Mouse (Mus musculus): ENCODE measurements around the gene Nup50. TPM values are rescaled to one million over a fixed set of nuclear protein-coding genes. Genes with fewer than 3 reads are reported as not detected.
"Not testable (repeated sequence)": the region's sequence is repeated elsewhere in the genome, so short reads cannot be mapped to it uniquely, and the experiment has no call there.

Gene Nup50
- 53.8 and 54.8 TPM in 2 replicates for polyA plus RNA-seq (2016; fragmentation: Nextera tagmentation; extraction: Ambion mirVana)

DNA sequence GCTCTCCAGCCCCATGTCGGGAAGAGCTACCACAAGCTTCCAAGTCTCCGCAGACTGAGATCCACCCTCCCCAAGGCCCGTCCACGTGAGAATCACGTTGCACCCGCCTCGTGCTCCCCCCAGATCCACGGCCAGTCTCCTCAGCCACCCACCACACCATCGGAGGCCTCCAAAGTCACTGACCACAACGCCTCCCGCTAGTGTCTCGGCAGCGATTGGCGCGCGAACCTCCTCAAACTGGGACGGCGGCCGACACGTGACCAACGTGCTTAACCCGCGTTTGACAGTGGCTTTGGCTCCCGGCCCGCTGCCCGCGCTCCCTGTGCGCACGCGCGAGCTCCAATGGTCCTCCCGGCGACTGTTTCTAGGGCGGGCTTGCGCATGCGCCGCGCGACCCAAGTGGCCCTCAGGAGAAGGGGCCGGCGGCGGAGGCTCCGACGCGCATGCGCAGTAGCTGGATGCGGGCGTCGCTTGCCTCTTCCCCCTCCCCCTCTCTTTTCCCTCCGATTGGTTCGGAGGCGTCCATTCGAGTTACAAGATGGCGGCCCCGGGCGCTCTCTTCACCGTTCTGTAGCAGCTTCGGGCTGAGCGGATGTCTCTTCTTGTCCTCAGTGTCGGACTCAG is at the start of gene Nup50:
TSS of gene Nup50 (plus strand) at position 528 of the 624 bp plus-strand sequence.
- peaks cover 7% of the 10 kb centered on the region for H3K36me3 ChIP-seq
- peak; percentile 84 for ATAC-seq (ENCODE audit: insufficient number of reproducible peaks, insufficient read depth, low FRiP score, low TSS enrichment)
- no peaks in the 10 kb centered on the region for H3K27me3 ChIP-seq
- peak within 1 kb of the TSS; percentile 93 for H3K27ac ChIP-seq
- H3K4me2 ChIP-seq (replicated peaks), result peak within 1 kb of the TSS; percentile 79
- H3K9ac ChIP-seq, result peak within 1 kb of the TSS; percentile 96
- no peaks in the 10 kb centered on the region for H3K9me3 ChIP-seq
- H3K4me3 ChIP-seq, result peak within 1 kb of the TSS; percentile 90
- H3K4me1 ChIP-seq, result peaks cover 25% of the 10 kb centered on the region; the same call in 1 of the 2 replicates
- under 1% methylated on average over 60 of the region's 60 CpGs for WGBS

DNA sequence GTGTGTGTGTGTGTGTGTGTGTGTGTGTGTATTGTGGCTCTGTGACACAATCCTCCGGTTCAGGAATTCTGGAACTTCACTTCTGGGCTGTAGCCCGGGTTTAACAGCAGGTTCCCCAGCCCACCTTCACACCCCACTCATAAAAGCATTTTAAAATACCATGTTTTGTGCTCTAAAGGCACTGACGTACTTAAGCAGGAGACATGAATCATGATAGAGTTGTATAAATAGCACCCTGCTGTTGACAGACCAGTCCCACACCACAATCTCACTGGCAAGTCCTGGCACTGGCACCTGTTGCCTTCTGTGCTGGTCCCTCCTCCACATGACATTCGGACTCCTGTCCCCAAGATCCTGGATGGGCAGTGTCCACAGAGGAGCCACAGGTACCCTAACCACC is 49.3 kb upstream of the Nup50 start:
- Histone ChIP-seq H3K9ac (no peak overlapping the region), H3K27ac (no peak overlapping the region), H3K4me2 (replicated peaks) (no peak overlapping the region), H3K4me3 (no peak overlapping the region), H3K4me1 (no peaks in the 10 kb centered on the region), H3K27me3 (no peaks in the 10 kb centered on the region), H3K9me3 (no peaks in the 10 kb centered on the region), H3K36me3 (no peaks in the 10 kb centered on the region)
- 77% methylated on average over 4 of the region's 4 CpGs for WGBS
- ATAC-seq (ENCODE audit: insufficient number of reproducible peaks, insufficient read depth, low FRiP score, low TSS enrichment), result no peak

DNA sequence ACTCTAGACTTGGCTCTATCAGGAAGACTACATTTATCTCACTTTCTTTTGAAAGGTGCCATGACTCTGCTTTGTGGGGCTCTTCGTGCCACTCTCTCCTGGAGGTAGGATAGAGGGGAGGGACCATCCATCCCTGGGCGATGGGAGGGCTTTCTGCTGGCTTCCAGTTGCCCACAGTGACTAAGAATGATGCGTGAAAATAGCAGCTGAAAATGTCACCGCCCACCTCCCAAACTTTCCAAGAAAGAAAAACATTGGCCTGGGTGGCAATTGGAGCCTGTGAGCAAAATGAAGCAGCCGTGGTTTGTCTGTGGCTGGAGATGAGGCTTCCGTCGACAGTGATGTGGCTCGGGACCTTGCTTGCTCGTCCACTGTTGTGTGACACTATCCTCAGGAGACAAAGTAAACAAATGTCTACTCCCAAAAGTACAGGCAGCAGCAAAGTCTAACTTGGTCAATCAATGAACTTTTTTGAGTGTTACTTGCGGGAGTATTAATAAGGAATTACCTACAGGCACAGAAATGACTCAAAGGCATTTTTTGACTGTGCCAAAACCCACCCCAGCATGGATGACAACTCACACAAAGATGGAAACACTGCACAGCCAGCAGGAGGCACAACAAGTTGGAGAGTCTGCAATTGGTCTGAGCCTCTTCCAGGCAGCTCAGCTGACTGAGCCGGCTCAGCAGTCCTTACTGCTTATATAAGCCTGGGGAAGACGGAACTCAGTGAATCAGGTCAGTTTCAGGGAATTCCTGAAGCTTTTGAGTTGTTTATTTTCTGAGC is 46.0 kb upstream of the Nup50 start:
- H3K9me3 ChIP-seq, result no peaks in the 10 kb centered on the region
- no peak overlapping the region for H3K9ac ChIP-seq
- H3K27me3 ChIP-seq, result no peaks in the 10 kb centered on the region
- no peaks in the 10 kb centered on the region for H3K36me3 ChIP-seq
- no peak overlapping the region for H3K27ac ChIP-seq
- H3K4me2 ChIP-seq (replicated peaks), result no peak overlapping the region
- no peak for ATAC-seq (ENCODE audit: insufficient number of reproducible peaks, insufficient read depth, low FRiP score, low TSS enrichment)
- H3K4me1 ChIP-seq, result 0 out of 2 replicates have a peak, but pooled peaks cover 5% of the 10 kb centered on the region
- H3K4me3 ChIP-seq, result no peak overlapping the region
- 82% methylated on average over 12 of the region's 12 CpGs for WGBS

DNA sequence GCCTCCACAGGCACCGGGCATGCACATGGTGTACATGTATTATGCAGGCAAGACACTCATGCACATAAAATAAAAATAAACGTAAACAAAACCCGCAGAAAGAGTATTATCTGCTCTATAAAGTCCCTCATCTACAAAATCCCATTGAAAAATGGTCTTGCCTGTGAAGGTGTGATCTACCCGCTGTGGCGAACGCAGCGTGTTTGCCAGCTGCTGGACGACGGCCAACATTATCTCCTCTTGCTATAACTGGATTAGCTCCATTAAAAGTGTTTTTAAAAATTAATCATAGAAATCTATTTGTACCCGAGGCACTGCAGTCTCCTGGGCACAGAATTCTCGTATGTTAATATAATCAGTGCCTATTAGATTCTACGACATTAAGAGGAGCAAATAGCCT is 35.1 kb upstream of the Nup50 start:
- Histone ChIP-seq H3K27ac (no peak overlapping the region), H3K9me3 (no peaks in the 10 kb centered on the region), H3K27me3 (no peaks in the 10 kb centered on the region), H3K4me3 (no peak overlapping the region), H3K4me1 (0 out of 2 replicates have a peak, but pooled peaks cover 2% of the 10 kb centered on the region), H3K36me3 (no peaks in the 10 kb centered on the region), H3K4me2 (replicated peaks) (no peak overlapping the region), H3K9ac (no peak overlapping the region)
- 82% methylated on average over 12 of the region's 12 CpGs for WGBS
- ATAC-seq (ENCODE audit: insufficient number of reproducible peaks, insufficient read depth, low FRiP score, low TSS enrichment), result no peak

DNA sequence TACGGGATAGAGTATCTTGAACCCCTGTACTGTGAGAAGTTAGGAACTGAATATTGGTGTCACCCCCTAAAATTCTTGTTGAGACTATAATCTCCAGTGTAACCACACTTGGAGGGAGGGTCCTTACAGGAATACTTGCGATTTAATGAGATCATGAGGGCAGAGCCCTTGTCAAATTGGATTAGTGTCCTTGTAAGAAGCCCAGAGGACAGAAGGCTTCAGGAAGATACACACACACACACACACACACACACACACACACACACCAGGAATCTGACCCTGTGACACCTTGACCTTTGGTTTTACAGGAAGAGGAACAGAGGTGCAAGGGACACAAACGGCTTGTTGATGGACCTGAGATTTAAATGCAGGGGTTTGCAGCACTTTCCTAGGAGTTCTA is 32.0 kb upstream of the Nup50 start:
- Histone ChIP-seq H3K36me3 (no peaks in the 10 kb centered on the region), H3K27ac (no peak overlapping the region), H3K4me1 (0 out of 2 replicates have a peak, but pooled peaks cover 2% of the 10 kb centered on the region), H3K4me3 (no peak overlapping the region), H3K9me3 (no peaks in the 10 kb centered on the region), H3K4me2 (replicated peaks) (no peak overlapping the region), H3K9ac (no peak overlapping the region), H3K27me3 (no peaks in the 10 kb centered on the region)
- ATAC-seq (ENCODE audit: insufficient number of reproducible peaks, insufficient read depth, low FRiP score, low TSS enrichment), result no peak
- 45% methylated on average over 3 of the region's 3 CpGs for WGBS

DNA sequence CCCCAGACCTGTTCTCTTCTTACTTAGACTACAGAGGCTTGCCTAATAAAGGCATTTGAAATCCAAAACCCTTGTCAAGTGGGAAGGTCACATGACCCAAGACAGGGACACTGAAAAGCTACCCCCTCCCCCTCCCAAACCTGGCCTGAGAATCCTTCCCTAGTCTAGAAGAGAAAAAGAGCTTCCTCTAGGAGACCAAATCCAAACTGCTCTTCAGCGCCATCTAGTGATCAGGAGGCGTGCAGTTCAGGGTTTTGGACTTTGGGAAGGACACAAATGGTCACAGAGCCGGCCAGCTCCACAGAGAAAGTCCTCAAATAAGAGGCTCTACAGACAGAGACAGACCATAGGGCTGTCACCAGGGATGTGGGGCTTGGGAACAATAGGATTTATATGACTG is 31.6 kb upstream of the Nup50 start:
- ATAC-seq (ENCODE audit: insufficient number of reproducible peaks, insufficient read depth, low FRiP score, low TSS enrichment), result no peak
- 6% methylated on average over 3 of the region's 3 CpGs for WGBS

DNA sequence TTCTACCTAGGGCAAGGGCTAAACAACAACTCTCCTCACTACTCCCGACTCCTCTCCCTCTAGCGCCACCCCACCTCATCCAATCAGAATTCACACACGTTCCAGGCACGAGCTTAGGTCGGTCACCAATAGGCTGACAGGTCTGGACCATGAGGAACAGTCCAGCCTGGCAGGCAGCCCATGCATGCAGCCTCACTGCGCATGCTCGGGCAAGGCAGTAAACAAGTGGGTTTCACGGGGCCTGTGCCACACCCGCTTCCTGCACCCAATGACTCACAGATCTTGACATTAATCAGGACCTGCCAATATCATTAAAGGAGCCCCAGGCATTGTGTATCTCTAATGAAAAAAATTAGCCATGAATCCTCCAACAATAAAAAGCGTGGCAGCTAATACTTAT is 27.0 kb upstream of the Nup50 start:
- not testable (repeated sequence) for ATAC-seq (ENCODE audit: insufficient number of reproducible peaks, insufficient read depth, low FRiP score, low TSS enrichment)

More for the DNA sequence above, 31.6 kb upstream of the Nup50 start:
- Histone ChIP-seq H3K36me3 (no peaks in the 10 kb centered on the region), H3K9me3 (no peaks in the 10 kb centered on the region), H3K4me3 (no peak overlapping the region), H3K4me2 (replicated peaks) (no peak overlapping the region), H3K27me3 (no peaks in the 10 kb centered on the region), H3K9ac (no peak overlapping the region), H3K4me1 (0 out of 2 replicates have a peak, but pooled peaks cover 2% of the 10 kb centered on the region), H3K27ac (no peak overlapping the region)

DNA sequence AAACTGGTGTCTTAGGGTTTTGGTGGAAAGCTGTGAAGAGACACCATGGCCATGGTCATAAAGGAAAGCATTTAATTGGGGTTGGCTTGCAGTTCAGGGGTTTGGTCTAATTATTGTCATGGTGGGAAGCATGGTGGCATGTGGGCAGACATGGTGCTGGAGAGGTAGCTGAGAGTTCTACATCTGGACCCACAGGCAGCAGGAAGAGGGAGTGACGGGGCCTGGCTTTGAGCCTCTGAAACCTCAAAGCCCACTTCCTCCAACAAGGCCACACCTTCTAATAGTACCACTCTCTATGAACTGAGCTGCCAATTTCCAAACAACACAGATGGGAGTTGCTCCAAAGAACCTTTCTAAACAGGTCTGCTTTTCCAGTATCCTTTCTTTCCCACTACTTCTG is 26.5 kb upstream of the Nup50 start:
- 76% methylated on average over 1 of the region's 1 CpGs for WGBS
- no peak overlapping the region for H3K27ac ChIP-seq
- H3K4me2 ChIP-seq (replicated peaks), result no peak overlapping the region
- no peaks in the 10 kb centered on the region for H3K9me3 ChIP-seq
- no peak for ATAC-seq (ENCODE audit: insufficient number of reproducible peaks, insufficient read depth, low FRiP score, low TSS enrichment)
- no peaks in the 10 kb centered on the region for H3K27me3 ChIP-seq
- no peaks in the 10 kb centered on the region for H3K36me3 ChIP-seq
- no peak overlapping the region for H3K4me3 ChIP-seq
- H3K4me1 ChIP-seq, result 0 out of 2 replicates have a peak, but pooled peaks cover 4% of the 10 kb centered on the region
- no peak overlapping the region for H3K9ac ChIP-seq

More for the DNA sequence above, 27.0 kb upstream of the Nup50 start:
- H3K4me3 ChIP-seq; H3K36me3 ChIP-seq; H3K4me2 ChIP-seq (replicated peaks); H3K4me1 ChIP-seq; H3K27ac ChIP-seq; H3K9ac ChIP-seq; H3K27me3 ChIP-seq; H3K9me3 ChIP-seq: not testable (repeated sequence)
- 72% methylated on average over 10 of the region's 10 CpGs for WGBS

DNA sequence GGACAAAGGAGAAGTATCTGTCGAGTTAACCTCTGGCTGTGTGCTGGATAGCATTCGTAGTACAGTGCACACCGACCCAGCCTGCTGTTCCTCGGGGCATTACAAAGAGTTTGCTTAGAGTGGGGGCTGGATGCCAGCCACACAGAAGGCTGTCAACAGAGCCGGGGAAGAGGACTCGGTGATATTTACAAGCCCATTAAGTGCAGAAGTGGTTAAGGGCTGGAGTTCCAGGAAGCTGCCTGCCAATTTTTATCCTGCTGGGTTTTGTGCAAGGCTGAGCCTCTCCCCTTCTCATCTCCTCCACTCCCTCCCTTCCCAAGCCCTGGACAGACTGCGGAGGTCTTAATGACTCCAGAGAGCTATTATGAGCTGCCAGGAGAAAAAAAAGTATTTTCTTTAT is 25.1 kb upstream of the Nup50 start:
- no peak for ATAC-seq (ENCODE audit: insufficient number of reproducible peaks, insufficient read depth, low FRiP score, low TSS enrichment)

DNA sequence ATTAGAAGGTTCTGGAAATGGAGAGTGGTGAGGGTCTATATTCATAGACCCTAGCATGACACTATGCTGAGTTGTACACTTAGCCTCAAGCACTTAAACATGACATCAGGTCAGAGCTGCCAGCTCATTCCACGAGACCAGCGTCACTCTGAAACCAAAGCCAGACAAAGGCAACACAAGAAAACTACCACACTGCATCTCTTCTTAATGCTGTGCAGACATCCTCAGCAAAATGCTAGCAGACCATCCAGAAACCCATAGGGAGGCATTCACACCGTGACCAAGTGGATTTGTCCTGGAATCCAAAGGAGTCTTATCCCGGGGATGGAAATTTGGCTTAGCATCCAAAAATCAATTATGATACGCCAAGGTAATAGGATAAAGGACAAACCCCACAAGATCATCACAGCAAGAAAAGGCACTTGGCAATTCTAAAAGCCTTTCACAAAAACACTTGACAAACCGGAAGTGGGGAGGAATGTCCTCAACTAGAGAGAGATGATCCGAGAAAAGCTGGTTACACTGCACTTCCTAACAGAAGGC is 19.3 kb upstream of the Nup50 start:
- no peak overlapping the region for H3K27ac ChIP-seq
- no peaks in the 10 kb centered on the region for H3K36me3 ChIP-seq
- H3K9me3 ChIP-seq, result no peaks in the 10 kb centered on the region
- H3K27me3 ChIP-seq, result no peaks in the 10 kb centered on the region
- ATAC-seq (ENCODE audit: insufficient number of reproducible peaks, insufficient read depth, low FRiP score, low TSS enrichment), result no peak
- WGBS, result 58% methylated on average over 7 of the region's 7 CpGs
- H3K9ac ChIP-seq, result no peak overlapping the region
- H3K4me2 ChIP-seq (replicated peaks), result no peak overlapping the region
- H3K4me3 ChIP-seq, result no peak overlapping the region
- no peaks in the 10 kb centered on the region for H3K4me1 ChIP-seq

More for the DNA sequence above, 25.1 kb upstream of the Nup50 start:
- H3K9me3 ChIP-seq, result no peaks in the 10 kb centered on the region
- no peaks in the 10 kb centered on the region for H3K36me3 ChIP-seq
- H3K4me2 ChIP-seq (replicated peaks), result no peak overlapping the region
- H3K9ac ChIP-seq, result no peak overlapping the region
- no peaks in the 10 kb centered on the region for H3K27me3 ChIP-seq
- WGBS, result 43% methylated on average over 7 of the region's 7 CpGs
- H3K27ac ChIP-seq, result no peak overlapping the region
- H3K4me3 ChIP-seq, result no peak overlapping the region
- 0 out of 2 replicates have a peak, but pooled peaks cover 4% of the 10 kb centered on the region for H3K4me1 ChIP-seq

DNA sequence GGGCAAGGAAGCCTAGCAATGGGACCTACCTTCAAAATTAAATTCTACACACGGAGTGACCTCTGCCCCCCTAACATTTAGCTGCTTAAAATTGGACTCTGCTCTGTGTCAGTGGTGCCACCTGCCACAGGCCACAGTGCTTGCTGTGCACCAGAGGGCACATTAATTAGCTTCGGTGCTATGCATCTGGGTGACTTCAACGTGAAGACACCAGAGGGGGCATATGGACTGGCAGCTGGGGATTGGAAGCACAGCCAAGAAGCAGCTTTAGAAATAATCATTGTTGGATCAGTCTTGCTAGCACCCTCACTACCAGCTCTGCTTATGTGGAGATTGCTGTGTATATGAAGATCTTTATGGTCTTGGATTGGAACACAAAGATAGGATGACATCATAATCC is 10.0 kb upstream of the Nup50 start:
- no peak overlapping the region for H3K4me2 ChIP-seq (replicated peaks)
- ATAC-seq (ENCODE audit: insufficient number of reproducible peaks, insufficient read depth, low FRiP score, low TSS enrichment), result no peak
- no peaks in the 10 kb centered on the region for H3K9me3 ChIP-seq
- no peak overlapping the region for H3K4me3 ChIP-seq
- no peak overlapping the region for H3K9ac ChIP-seq
- WGBS, result 82% methylated on average over 3 of the region's 3 CpGs
- H3K27ac ChIP-seq, result no peak overlapping the region
- H3K36me3 ChIP-seq, result no peaks in the 10 kb centered on the region
- no peaks in the 10 kb centered on the region for H3K27me3 ChIP-seq
- no peaks in the 10 kb centered on the region for H3K4me1 ChIP-seq

DNA sequence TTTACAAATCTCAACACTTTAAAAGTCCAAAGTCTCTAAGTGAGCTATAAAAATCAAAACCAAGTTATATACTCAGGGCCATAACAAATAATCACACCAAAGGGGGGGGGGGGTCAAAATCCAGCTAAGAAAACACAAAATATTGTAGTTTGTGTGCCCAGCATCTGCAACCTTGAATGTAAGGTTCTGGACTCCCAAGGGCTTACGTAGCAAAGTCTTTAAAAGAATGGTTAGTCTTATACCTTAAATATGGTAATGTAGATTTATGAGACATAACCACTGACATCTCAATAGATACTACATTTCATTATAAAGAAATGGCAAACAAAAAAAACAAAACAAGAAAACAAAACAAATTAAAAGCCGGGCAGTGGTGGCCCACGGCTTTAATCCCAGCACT is 3.3 kb upstream of the Nup50 start, which contains the start of gene Gm29666:
TSS of gene Gm29666 (minus strand) at position 101 of the 400 bp plus-strand sequence.
- H3K27me3 ChIP-seq, result no peaks in the 10 kb centered on the region
- H3K4me1 ChIP-seq, result peaks cover 15% of the 10 kb centered on the region; the same call in 1 of the 2 replicates
- no peaks in the 10 kb centered on the region for H3K36me3 ChIP-seq
- no peak within 1 kb of the TSS for H3K27ac ChIP-seq
- no peak within 1 kb of the TSS for H3K4me3 ChIP-seq
- no peaks in the 10 kb centered on the region for H3K9me3 ChIP-seq
- 85% methylated on average over 3 of the region's 3 CpGs for WGBS
- H3K4me2 ChIP-seq (replicated peaks), result no peak within 1 kb of the TSS
- ATAC-seq (ENCODE audit: insufficient number of reproducible peaks, insufficient read depth, low FRiP score, low TSS enrichment), result no peak
- H3K9ac ChIP-seq, result no peak within 1 kb of the TSS
